Mouse (Mus musculus) small intestine, adult 2 months (tissue): Measurements from ENCODE around the gene Casp3. TPM values are rescaled to one million over a fixed set of nuclear protein-coding genes. Genes with fewer than 3 reads are reported as not detected.

Experiments used
- H3K27ac ChIP-seq: fragments of 200-500 bp; 2 replicates; pipeline ENCODE4 v1.5.1; 2012; ENCODE audit warnings: low read depth, low read length, control low read depth, inconsistent platforms; ENCODE audit not compliant: insufficient read depth
- H3K27me3 ChIP-seq: fragments of 200-500 bp; 2 replicates; pipeline ENCODE4 v1.6.1; 2012; ENCODE audit warnings: mild to moderate bottlenecking, moderate library complexity, low read length, inconsistent platforms; ENCODE audit not compliant: control insufficient read depth, insufficient read depth
- H3K36me3 ChIP-seq: fragments of 200-500 bp; 2 replicates; pipeline ENCODE4 v1.6.1; 2012; ENCODE audit warnings: mild to moderate bottlenecking, low read length, control low read depth, inconsistent platforms; ENCODE audit not compliant: control insufficient read depth, insufficient read depth
- H3K4me1 ChIP-seq: fragments of 200-500 bp; 2 replicates; pipeline ENCODE4 v1.6.1; 2012; ENCODE audit warnings: low read length, inconsistent platforms, mixed read lengths; ENCODE audit not compliant: control insufficient read depth, insufficient read depth, insufficient read length
- H3K4me3 ChIP-seq: fragments of 200-500 bp; 2 replicates; pipeline ENCODE4 v1.5.1; 2012; ENCODE audit warnings: low read depth, mild to moderate bottlenecking, control low read depth, inconsistent platforms, low read length, moderate library complexity
- CTCF ChIP-seq: fragments of 200-500 bp; IDR thresholded peaks from 2 replicates; pipeline ENCODE4 v1.5.1; 2012; ENCODE audit warnings: low read depth, mild to moderate bottlenecking, control low read depth, inconsistent platforms, low read length, moderate library complexity, mixed read lengths; ENCODE audit not compliant: insufficient replicate concordance, insufficient read length; ENCODE audit errors: extremely low read depth
- POLR2A ChIP-seq: fragments of 200-500 bp; IDR thresholded peaks from 2 replicates; pipeline ENCODE4 v1.6.1; 2012; ENCODE audit warnings: low read depth, mild to moderate bottlenecking, control low read depth, inconsistent platforms, low read length, moderate library complexity
- WGBS: fragments of 180-500 bp; shearing (Covaris S2); methylation state at CpG from one replicate; pipeline ENCODE4 v1.1.7; 2018; 5-methylcytosine and 5-hydroxymethylcytosine counted together
- polyA plus RNA-seq: library from polyadenylated mRNA; depleted of rRNA; stranded (reverse); fragments of >200 nt; gene quantifications from 2 replicates; pipeline ENCODE4 v1.2.3, GENCODE M21; 2012

Gene Casp3
- polyA plus RNA-seq, 1 experiment = 5.3 TPM

GRCm38 (mm10) chr8:46606930-46607329 is 10.2 kb upstream of the Casp3 start:
- Histone ChIP-seq H3K4me1 (peaks cover 9% of the 10 kb centered on the region; the same call in 1 of the 2 replicates), H3K27ac (peak overlapping the region; percentile 87; the same call in 1 of the 2 replicates), H3K36me3 (0 out of 2 replicates have a peak, but pooled peaks cover 2% of the 10 kb centered on the region), H3K4me3 (no peak overlapping the region), H3K27me3 (no peaks in the 10 kb centered on the region)
- no peak for TF ChIP-seq POLR2A
- TF ChIP-seq CTCF = no peak
- WGBS = 26% methylated on average over 1 of the region's 1 CpGs

- H3K4me3 ChIP-seq = peak overlapping the region; percentile 52
- H3K36me3 ChIP-seq = no peaks in the 10 kb centered on the region
- H3K4me1 ChIP-seq = peaks cover 13% of the 10 kb centered on the region; the same call in 1 of the 2 replicates
- WGBS = 26% methylated on average over 8 of the region's 8 CpGs
- no peaks in the 10 kb centered on the region for H3K27me3 ChIP-seq
- H3K27ac ChIP-seq = peak overlapping the region; percentile 95
- TF ChIP-seq POLR2A (no peak), CTCF (no peak)
Observed at GRCm38 (mm10) chr8:46611557-46611956, 5.5 kb upstream of the Casp3 start.

GRCm38 (mm10) chr8:46612913-46613312 is 4.2 kb upstream of the Casp3 start:
- WGBS = 87% methylated on average over 4 of the region's 4 CpGs
- H3K27ac ChIP-seq = no peak overlapping the region
- no peaks in the 10 kb centered on the region for H3K36me3 ChIP-seq
- H3K4me3 ChIP-seq = no peak overlapping the region
- H3K4me1 ChIP-seq = peaks cover 10% of the 10 kb centered on the region; the same call in 1 of the 2 replicates
- TF ChIP-seq CTCF (no peak), POLR2A (no peak)
- no peaks in the 10 kb centered on the region for H3K27me3 ChIP-seq

GRCm38 (mm10) chr8:46613377-46613776 is 3.7 kb upstream of the Casp3 start:
- Histone ChIP-seq H3K27ac (no peak overlapping the region; the same call in 1 of the 2 replicates), H3K27me3 (no peaks in the 10 kb centered on the region), H3K4me1 (peaks cover 10% of the 10 kb centered on the region; the same call in 1 of the 2 replicates), H3K36me3 (no peaks in the 10 kb centered on the region), H3K4me3 (no peak overlapping the region)
- 61% methylated on average over 4 of the region's 4 CpGs for WGBS
- TF ChIP-seq POLR2A (no peak), CTCF (no peak)

GRCm38 (mm10) chr8:46615936-46616335 is 1.2 kb upstream of the Casp3 start:
- H3K4me1 ChIP-seq = peaks cover 9% of the 10 kb centered on the region; the same call in 1 of the 2 replicates
- H3K36me3 ChIP-seq = no peaks in the 10 kb centered on the region
- TF ChIP-seq CTCF = no peak
- TF ChIP-seq POLR2A = no peak
- H3K27ac ChIP-seq = peak overlapping the region; percentile 64; the same call in 1 of the 2 replicates
- no peaks in the 10 kb centered on the region for H3K27me3 ChIP-seq
- WGBS = 31% methylated on average over 8 of the region's 8 CpGs
- H3K4me3 ChIP-seq = no peak overlapping the region; the same call in 1 of the 2 replicates

- TF ChIP-seq POLR2A (no peak), CTCF (no peak)
- peaks cover 6% of the 10 kb centered on the region; the same call in 1 of the 2 replicates for H3K4me1 ChIP-seq
- no peaks in the 10 kb centered on the region for H3K27me3 ChIP-seq
- WGBS = under 1% methylated on average over 38 of the region's 38 CpGs
- H3K36me3 ChIP-seq = no peaks in the 10 kb centered on the region
- peak overlapping the region; percentile 65 for H3K27ac ChIP-seq
- H3K4me3 ChIP-seq = peak overlapping the region; percentile 98
Observed at GRCm38 (mm10) chr8:46617690-46618620, 864 bp downstream of the Casp3 start.

GRCm38 (mm10) chr8:46618639-46619320 is 1.7 kb downstream of the Casp3 start:
- no peaks in the 10 kb centered on the region for H3K27me3 ChIP-seq
- peak overlapping the region; percentile 21; the same call in 1 of the 2 replicates for H3K27ac ChIP-seq
- 10% methylated on average over 10 of the region's 10 CpGs for WGBS
- H3K36me3 ChIP-seq = no peaks in the 10 kb centered on the region
- H3K4me3 ChIP-seq = peak overlapping the region; percentile 98
- no peak for TF ChIP-seq CTCF
- TF ChIP-seq POLR2A = no peak
- H3K4me1 ChIP-seq = peaks cover 4% of the 10 kb centered on the region; the same call in 1 of the 2 replicates
